Mouse (Mus musculus) kidney, adult 2 months (tissue): ENCODE data around the gene Naip5. TPM values are rescaled to one million over a fixed set of nuclear protein-coding genes. Genes with fewer than 3 reads are reported as not detected.
"Not testable (repeated sequence)": the region's sequence is repeated elsewhere in the genome, so short reads cannot be mapped to it uniquely, and the experiment has no call there.

Source experiments
- DNase-seq: peaks from one replicate; pipeline ENCODE4 v3.0.0; 2021
- H3K27ac ChIP-seq: fragments of 200-500 bp; 2 replicates; pipeline ENCODE4 v1.5.1; 2012; ENCODE audit warnings: low read depth, low read length, control low read depth, inconsistent platforms; ENCODE audit not compliant: insufficient read depth
- H3K27me3 ChIP-seq: fragments of 200-500 bp; replicated peaks from 2 replicates; pipeline ENCODE4 v1.6.1; 2012; ENCODE audit warnings: mild to moderate bottlenecking, moderate library complexity, low read length, inconsistent platforms; ENCODE audit not compliant: control insufficient read depth, insufficient read depth
- H3K36me3 ChIP-seq: fragments of 200-500 bp; 2 replicates; pipeline ENCODE4 v1.6.1; 2012; ENCODE audit warnings: mild to moderate bottlenecking, moderate library complexity, low read length, inconsistent platforms; ENCODE audit not compliant: control insufficient read depth, insufficient read depth
- H3K4me1 ChIP-seq: fragments of 200-500 bp; 2 replicates; pipeline ENCODE4 v1.6.1; 2011; ENCODE audit warnings: low read length; ENCODE audit not compliant: control insufficient read depth, insufficient read depth
- H3K4me3 ChIP-seq: fragments of 200-500 bp; 2 replicates; pipeline ENCODE4 v1.5.1; 2011; ENCODE audit warnings: mild to moderate bottlenecking, low read depth, low read length, control low read depth; ENCODE audit not compliant: insufficient read depth
- CTCF ChIP-seq: fragments of 200-500 bp; conservative IDR thresholded peaks from 2 replicates; pipeline ENCODE4 v1.5.1; 2011; ENCODE audit warnings: low read depth, mild to moderate bottlenecking, control low read depth, low read length, moderate library complexity, mixed read lengths; ENCODE audit not compliant: insufficient read depth, insufficient read length
- POLR2A ChIP-seq: fragments of 200-500 bp; IDR thresholded peaks from one replicate; pipeline ENCODE4 v1.6.1; 2011; ENCODE audit warnings: low read depth, low read length, control low read depth
- WGBS: fragments of 180-500 bp; shearing (Covaris S2); methylation state at CpG from one replicate; pipeline ENCODE4 v1.1.7; 2018; 5-methylcytosine and 5-hydroxymethylcytosine counted together
- polyA plus RNA-seq: library from polyadenylated mRNA; depleted of rRNA; stranded (reverse); fragments of >200 nt; gene quantifications from 2 replicates; pipeline ENCODE4 v1.2.3, GENCODE M21; 2012; rRNA removed

Gene Naip5
- 0.42 and 0.84 TPM in 2 replicates for polyA plus RNA-seq

GRCm38 (mm10) chr13:100246223-100246622, at the start of gene Naip5:
Naip5 (minus strand) TSS chr13:100246323.
- H3K4me3 ChIP-seq, H3K27ac ChIP-seq, H3K27me3 ChIP-seq, H3K4me1 ChIP-seq, H3K36me3 ChIP-seq, DNase-seq: not testable (repeated sequence)
- WGBS = 76% methylated on average over 4 of the region's 4 CpGs

DNA sequence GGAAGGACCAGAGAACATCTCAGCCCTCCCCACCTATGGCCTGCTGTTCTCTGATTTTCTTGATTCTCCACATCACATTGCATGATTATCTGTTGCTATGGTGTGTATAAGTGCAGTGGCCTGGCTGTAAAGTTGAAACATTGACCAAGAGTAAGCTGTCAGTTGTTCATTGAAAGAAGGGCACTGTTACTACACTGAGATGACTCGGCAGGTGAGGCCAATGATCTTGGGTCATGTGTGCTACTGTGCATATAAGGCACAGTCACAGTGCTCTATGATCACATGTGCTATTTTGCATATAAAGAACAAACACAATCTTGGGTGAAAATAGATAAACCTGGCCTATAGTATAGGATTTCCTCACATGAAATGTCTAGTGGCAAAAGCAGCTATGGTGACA, 38.5 kb upstream of the Naip5 start:
- no peaks in the 10 kb centered on the region for H3K4me1 ChIP-seq
- 70% methylated on average over 1 of the region's 1 CpGs for WGBS
- no peak overlapping the region for H3K4me3 ChIP-seq
- DNase-seq = no peak
- no peaks in the 10 kb centered on the region for H3K27me3 ChIP-seq
- H3K27ac ChIP-seq = no peak overlapping the region
- H3K36me3 ChIP-seq = no peaks in the 10 kb centered on the region
- TF ChIP-seq CTCF = no peak
- TF ChIP-seq POLR2A = no peak

DNA sequence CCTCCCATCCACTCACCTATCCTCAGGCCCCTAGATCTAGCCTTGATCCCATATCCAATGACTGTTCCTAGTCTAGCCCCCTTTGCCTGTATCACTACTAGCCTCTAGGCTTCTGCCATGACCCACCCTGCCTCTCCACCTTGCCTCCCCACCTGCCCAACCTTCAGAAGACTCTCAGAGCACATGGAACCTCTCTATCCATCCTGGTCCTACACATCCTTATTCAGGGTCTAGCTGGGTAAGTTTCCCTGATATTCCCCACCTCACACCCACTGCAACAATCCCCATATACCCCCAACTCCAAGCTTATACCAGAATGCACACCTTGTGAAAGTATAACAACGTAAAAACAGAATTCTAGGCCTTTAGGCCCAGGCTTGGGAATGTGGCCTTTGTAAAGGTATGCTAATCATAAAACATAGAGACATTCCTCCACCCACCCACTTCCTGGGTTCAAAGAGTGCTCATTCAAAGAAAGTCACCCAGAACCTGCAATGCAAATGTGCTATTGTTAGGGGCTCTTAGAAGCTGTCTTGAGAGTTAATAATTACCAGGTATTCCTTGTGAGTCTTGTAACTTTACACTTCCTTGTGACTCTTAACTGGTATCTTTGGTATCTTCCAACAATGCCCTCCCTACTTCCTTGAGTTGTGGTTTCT, 25.5 kb upstream of the Naip5 start:
- not testable (repeated sequence) for DNase-seq, H3K36me3 ChIP-seq, H3K4me1 ChIP-seq, H3K27me3 ChIP-seq, H3K4me3 ChIP-seq, H3K27ac ChIP-seq
- no CpG with 5 or more reads among the region's 1 CpGs for WGBS

GRCm38 (mm10) chr13:100256996-100257395, 10.9 kb upstream of the Naip5 start:
- H3K4me1 ChIP-seq, H3K27me3 ChIP-seq, H3K4me3 ChIP-seq, H3K36me3 ChIP-seq, H3K27ac ChIP-seq, DNase-seq: not testable (repeated sequence)
- 48% methylated on average over 2 of the region's 2 CpGs for WGBS

DNA sequence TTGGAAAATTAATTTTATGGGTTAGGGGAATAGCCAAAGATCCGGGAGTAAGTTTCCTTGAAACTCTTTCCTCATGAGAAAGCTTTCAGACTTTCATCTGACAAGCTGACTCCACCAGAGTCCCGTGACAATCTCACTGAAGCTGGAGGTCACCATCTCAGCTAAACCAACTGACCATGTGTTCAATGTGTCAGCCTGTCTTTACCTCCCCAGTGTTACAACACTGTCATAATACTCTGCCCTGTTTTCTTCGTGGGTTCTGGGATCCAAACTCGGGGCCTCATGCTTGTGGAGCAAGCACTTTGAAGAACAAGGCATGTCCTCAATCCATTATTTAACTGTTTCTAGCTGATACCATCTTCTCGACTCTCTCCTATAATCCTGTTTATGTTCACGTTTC, 9.8 kb upstream of the Naip5 start:
- DNase-seq, H3K27me3 ChIP-seq, H3K4me1 ChIP-seq, H3K36me3 ChIP-seq, H3K4me3 ChIP-seq, H3K27ac ChIP-seq: not testable (repeated sequence)
- 84% methylated on average over 6 of the region's 6 CpGs for WGBS

GRCm38 (mm10) chr13:100251897-100252296, 5.8 kb upstream of the Naip5 start:
- not testable (repeated sequence) for H3K4me3 ChIP-seq, DNase-seq, H3K27me3 ChIP-seq, H3K4me1 ChIP-seq, H3K27ac ChIP-seq, H3K36me3 ChIP-seq
- WGBS = 79% methylated on average over 2 of the region's 2 CpGs

DNA sequence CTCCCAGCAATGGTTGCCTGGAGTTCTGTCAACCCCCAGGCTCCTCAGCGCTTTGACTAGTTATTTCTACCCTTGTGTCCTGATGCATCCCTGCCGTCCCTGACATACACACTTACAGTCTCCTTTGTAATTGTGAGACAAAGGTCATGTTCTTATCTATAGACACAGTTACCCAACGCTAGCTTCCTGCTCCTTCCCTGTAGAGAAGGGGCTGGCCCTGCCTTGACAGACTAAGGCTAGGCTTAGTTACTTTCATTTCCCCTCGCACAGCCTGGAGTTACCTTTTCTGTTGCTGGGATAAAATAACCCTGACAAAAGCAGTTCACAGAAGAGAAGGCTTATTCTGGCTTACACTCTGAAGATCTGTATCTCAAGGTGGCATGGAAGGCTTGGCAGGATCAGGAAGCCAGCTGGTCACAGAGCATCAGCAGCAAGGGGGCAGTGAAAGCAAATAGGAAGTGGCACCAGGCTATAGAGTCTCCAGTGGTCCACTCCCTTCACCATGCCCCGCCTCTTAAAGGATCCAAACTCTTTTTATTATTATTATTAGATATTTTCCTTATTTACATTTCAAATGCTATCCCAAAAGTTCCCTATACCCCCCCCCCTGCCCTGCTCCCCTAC, 885 bp upstream of the Naip5 start:
- H3K27me3 ChIP-seq, DNase-seq, H3K27ac ChIP-seq, H3K4me1 ChIP-seq, H3K36me3 ChIP-seq, H3K4me3 ChIP-seq: not testable (repeated sequence)
- WGBS = 75% methylated on average over 5 of the region's 5 CpGs

DNA sequence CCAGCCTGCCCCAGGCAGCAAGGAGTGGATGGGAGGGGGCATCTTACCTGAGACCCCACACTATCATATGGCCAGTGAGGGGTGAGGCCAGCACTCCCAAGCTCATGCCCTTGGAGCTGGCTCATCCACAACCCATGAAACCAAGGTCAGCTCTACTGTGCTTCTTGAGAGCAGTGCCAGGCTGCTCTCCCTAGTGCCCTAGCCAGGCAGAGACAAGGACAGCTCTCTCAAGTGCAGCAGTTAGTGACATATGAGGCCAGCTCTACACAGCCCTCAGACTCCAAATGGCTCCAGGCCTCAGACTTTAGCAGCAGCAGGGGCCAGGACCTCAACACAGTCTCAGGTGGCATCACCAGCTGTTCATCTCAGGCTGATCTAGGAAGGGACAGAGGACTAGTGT, 2.4 kb downstream of the Naip5 start:
- TF ChIP-seq CTCF (no peak), POLR2A (no peak)
- no peaks in the 10 kb centered on the region for H3K36me3 ChIP-seq
- no peaks in the 10 kb centered on the region for H3K27me3 ChIP-seq
- DNase-seq = no peak
- H3K4me1 ChIP-seq = no peaks in the 10 kb centered on the region
- no peak overlapping the region for H3K27ac ChIP-seq
- no peak overlapping the region for H3K4me3 ChIP-seq

- not testable (repeated sequence) for H3K4me3 ChIP-seq, H3K27ac ChIP-seq, H3K36me3 ChIP-seq, H3K4me1 ChIP-seq, H3K27me3 ChIP-seq, DNase-seq
- 79% methylated on average over 1 of the region's 1 CpGs for WGBS
These were observed 32.4 kb downstream of the Naip5 start for GRCm38 (mm10) chr13:100213683-100214082.
